Mouse (Mus musculus) forebrain, embryonic 11.5 days (tissue): Measurements from ENCODE around the gene H1f0. TPM values are rescaled to one million over a fixed set of nuclear protein-coding genes. Genes with fewer than 3 reads are reported as not detected.

Source experiments
- ATAC-seq: fragments of 200-750 bp; cut with Nextera tagmentation; replicated peaks from 2 replicates; pipeline ENCODE4 v1.8.0; 2017; ENCODE audit warnings: moderate TSS enrichment; ENCODE audit not compliant: low FRiP score
- DNase-seq: peaks from one replicate; pipeline ENCODE4 v3.0.0-alpha.2; 2017; ENCODE audit warnings: low spot score
- H3K27ac ChIP-seq: fragments of 300-500 bp; sonication (generic); 2 replicates; pipeline ENCODE4 v1.5.1; 2014; ENCODE audit warnings: low read depth, low read length
- H3K27me3 ChIP-seq: fragments of 300-500 bp; sonication (generic); 2 replicates; pipeline ENCODE4 v1.6.1; 2014; ENCODE audit warnings: mild to moderate bottlenecking, low read length, mixed read lengths; ENCODE audit not compliant: control insufficient read depth, insufficient read depth
- H3K36me3 ChIP-seq: fragments of 300-500 bp; sonication (generic); 2 replicates; pipeline ENCODE4 v1.6.1; 2014; ENCODE audit warnings: mild to moderate bottlenecking, low read length, moderate library complexity, mixed read lengths; ENCODE audit not compliant: control insufficient read depth, insufficient read depth
- H3K4me1 ChIP-seq: fragments of 300-500 bp; sonication (generic); replicated peaks from 2 replicates; pipeline ENCODE4 v1.6.1; 2014; ENCODE audit warnings: low read length, mixed read lengths; ENCODE audit not compliant: control insufficient read depth, insufficient read depth
- H3K4me2 ChIP-seq: fragments of 300-500 bp; sonication (generic); 2 replicates; pipeline ENCODE4 v1.6.1; 2014; ENCODE audit warnings: low read depth, mild to moderate bottlenecking, low read length, moderate library complexity, mixed read lengths; ENCODE audit not compliant: severe bottlenecking
- H3K4me3 ChIP-seq: fragments of 300-500 bp; sonication (generic); 2 replicates; pipeline ENCODE4 v1.5.1; 2014; ENCODE audit warnings: low read depth, low read length
- H3K9ac ChIP-seq: fragments of 300-500 bp; sonication (generic); 2 replicates; pipeline ENCODE4 v1.6.1; 2014; ENCODE audit warnings: low read length
- H3K9me3 ChIP-seq: fragments of 300-500 bp; sonication (generic); 2 replicates; pipeline ENCODE4 v1.6.1; 2016; ENCODE audit warnings: low read length, mixed read lengths; ENCODE audit not compliant: control insufficient read depth
- WGBS: fragments of 180-500 bp; shearing (Covaris S2); extraction: QIAGEN DNeasy Blood & Tissue Kit; methylation state at CpG from one replicate; pipeline ENCODE4 v1.1.7; 2014; 5-methylcytosine and 5-hydroxymethylcytosine counted together
- polyA plus RNA-seq: library from polyadenylated mRNA; unstranded; fragments of >200 nt; fragmentation: Nextera tagmentation; extraction: Ambion mirVana; gene quantifications from 2 replicates; pipeline ENCODE4 v1.2.1, GENCODE M21; 2014

H1f0 gene
- polyA plus RNA-seq, result 349 and 396 TPM in 2 replicates

GRCm38 (mm10) chr15:79028237-79028738 lies at the start of gene H1f0:
Gene H1f0 (plus strand): TSS chr15:79028450.
- Histone ChIP-seq H3K4me3 (peak within 1 kb of the TSS; percentile 72), H3K4me1 (peaks cover 16% of the 10 kb centered on the region; the same call in 1 of the 2 replicates), H3K4me2 (peak within 1 kb of the TSS; percentile 97), H3K27ac (peak within 1 kb of the TSS; percentile 86), H3K9ac (peak within 1 kb of the TSS; percentile 100), H3K27me3 (peaks cover 2% of the 10 kb centered on the region; the same call in 1 of the 2 replicates), H3K9me3 (no peaks in the 10 kb centered on the region), H3K36me3 (no peaks in the 10 kb centered on the region)
- ATAC-seq (peak; percentile 85), DNase-seq (peak; percentile 98)
- WGBS, result under 1% methylated on average over 58 of the region's 58 CpGs

- no peak overlapping the region for H3K27ac ChIP-seq
- H3K27me3 ChIP-seq, result no peaks in the 10 kb centered on the region
- ATAC-seq (no peak), DNase-seq (no peak)
- H3K4me3 ChIP-seq, result no peak overlapping the region
- H3K36me3 ChIP-seq, result no peaks in the 10 kb centered on the region
- H3K4me1 ChIP-seq, result peaks cover 9% of the 10 kb centered on the region; the same call in 1 of the 2 replicates
- no peak overlapping the region for H3K4me2 ChIP-seq
- no peak overlapping the region; the same call in 1 of the 2 replicates for H3K9ac ChIP-seq
- no peaks in the 10 kb centered on the region for H3K9me3 ChIP-seq
- WGBS, result 33% methylated on average over 4 of the region's 4 CpGs
Observed at GRCm38 (mm10) chr15:78978875-78979274, 49.4 kb upstream of the H1f0 start.

GRCm38 (mm10) chr15:78980084-78980483 lies 48.2 kb upstream of the H1f0 start:
- H3K4me2 ChIP-seq, result no peak overlapping the region
- DNase-seq (no peak), ATAC-seq (no peak)
- peaks cover 9% of the 10 kb centered on the region; the same call in 1 of the 2 replicates for H3K4me1 ChIP-seq
- H3K4me3 ChIP-seq, result no peak overlapping the region
- H3K27ac ChIP-seq, result no peak overlapping the region
- no peaks in the 10 kb centered on the region for H3K36me3 ChIP-seq
- no peaks in the 10 kb centered on the region for H3K27me3 ChIP-seq
- 0 out of 2 replicates have a peak overlapping the region, but pooled peaks have one; percentile 12 for H3K9ac ChIP-seq
- WGBS, result 89% methylated on average over 4 of the region's 4 CpGs
- no peaks in the 10 kb centered on the region for H3K9me3 ChIP-seq

DNA sequence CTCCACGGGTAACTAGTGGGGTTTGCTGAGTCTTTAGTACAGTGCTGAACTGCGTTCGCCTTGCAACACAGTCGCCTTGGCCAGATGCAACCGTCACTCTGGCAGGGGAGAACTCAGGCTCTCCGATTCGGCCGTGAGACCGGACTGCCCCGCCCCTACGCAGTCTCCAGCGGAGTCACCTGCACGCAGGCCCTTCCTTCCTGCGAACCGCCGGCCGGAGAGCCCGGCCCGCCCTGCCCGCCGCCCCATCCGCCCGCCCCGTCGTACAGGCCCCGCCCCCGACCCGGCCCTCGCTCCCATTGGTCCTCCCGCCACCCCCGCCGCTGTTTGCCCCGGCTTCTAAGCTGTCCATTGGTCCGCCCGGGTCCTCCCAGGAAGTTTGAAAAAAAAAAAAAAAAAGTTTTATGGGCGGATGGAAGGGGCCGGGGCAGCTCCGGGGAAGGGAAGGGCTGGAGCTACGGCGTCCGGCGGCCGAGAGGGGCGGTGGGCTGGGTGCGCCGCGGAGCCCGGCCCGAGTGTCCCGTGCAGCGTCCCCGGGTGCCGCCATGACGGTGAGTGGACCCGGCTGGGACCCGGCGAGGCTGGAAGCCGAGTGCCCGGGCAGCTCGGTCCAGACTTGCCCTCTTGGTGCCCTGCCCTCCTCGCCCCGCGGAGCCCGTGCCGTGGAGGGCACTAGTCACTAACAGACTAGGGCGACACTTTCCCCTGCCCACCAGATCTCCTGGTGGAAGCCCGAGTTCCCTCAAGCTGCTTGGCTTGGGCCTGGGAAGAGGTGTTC lies 45.4 kb upstream of the H1f0 start:
- Histone ChIP-seq H3K4me1 (peaks cover 9% of the 10 kb centered on the region; the same call in 1 of the 2 replicates), H3K9me3 (no peaks in the 10 kb centered on the region), H3K36me3 (no peaks in the 10 kb centered on the region), H3K4me2 (peak overlapping the region; percentile 88), H3K4me3 (peak overlapping the region; percentile 87), H3K27ac (peak overlapping the region; percentile 51), H3K27me3 (no peaks in the 10 kb centered on the region), H3K9ac (peak overlapping the region; percentile 71)
- ATAC-seq (peak; percentile 86), DNase-seq (peak; percentile 98)
- WGBS, result 1% methylated on average over 54 of the region's 67 CpGs

- no peaks in the 10 kb centered on the region for H3K9me3 ChIP-seq
- ATAC-seq, result peak; percentile 68
Observed at GRCm38 (mm10) chr15:78983436-78984285, 44.6 kb upstream of the H1f0 start.

DNA sequence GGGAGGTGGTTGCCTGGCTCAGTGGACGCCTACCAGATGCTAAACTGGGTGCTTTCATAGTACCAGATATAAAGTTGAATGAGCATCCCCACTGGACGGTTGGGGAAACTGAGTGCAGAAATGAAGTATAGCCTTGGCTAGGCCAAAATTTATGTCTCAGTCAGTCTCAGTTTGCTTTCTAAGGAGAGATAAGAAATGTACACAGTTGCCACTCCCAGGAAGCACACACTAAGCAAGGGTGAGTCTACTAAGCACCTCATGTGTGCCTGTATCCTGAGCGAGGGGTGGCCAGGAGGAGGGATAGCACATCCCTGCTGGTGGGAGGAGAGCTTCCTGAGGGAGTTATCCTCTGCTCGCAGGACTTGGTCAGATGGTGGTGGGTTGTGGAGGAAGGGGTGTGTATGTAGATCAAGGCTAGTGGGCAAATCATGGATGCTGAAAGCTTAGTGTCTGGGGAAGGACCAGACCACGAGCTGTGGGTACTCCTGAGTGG lies 43.9 kb upstream of the H1f0 start:
- no peak overlapping the region for H3K27ac ChIP-seq
- no peaks in the 10 kb centered on the region; the same call in 1 of the 2 replicates for H3K36me3 ChIP-seq
- WGBS, result 40% methylated on average over 5 of the region's 5 CpGs
- peak overlapping the region; percentile 88 for H3K4me2 ChIP-seq
- no peak overlapping the region for H3K9ac ChIP-seq
- no peaks in the 10 kb centered on the region for H3K27me3 ChIP-seq
- no peaks in the 10 kb centered on the region for H3K9me3 ChIP-seq
- H3K4me3 ChIP-seq, result peak overlapping the region; percentile 87
- H3K4me1 ChIP-seq, result peaks cover 9% of the 10 kb centered on the region; the same call in 1 of the 2 replicates
- no peak for ATAC-seq
- DNase-seq, result no peak

More at GRCm38 (mm10) chr15:78983436-78984285, 44.6 kb upstream of the H1f0 start:
- Histone ChIP-seq H3K36me3 (no peaks in the 10 kb centered on the region; the same call in 1 of the 2 replicates), H3K27ac (peak overlapping the region; percentile 51), H3K4me1 (peaks cover 9% of the 10 kb centered on the region; the same call in 1 of the 2 replicates), H3K4me3 (peak overlapping the region; percentile 87), H3K27me3 (no peaks in the 10 kb centered on the region), H3K4me2 (peak overlapping the region; percentile 88), H3K9ac (peak overlapping the region; percentile 71)
- peak; percentile 78 for DNase-seq
- WGBS, result 2% methylated on average over 21 of the region's 21 CpGs

- Histone ChIP-seq H3K4me2 (no peak overlapping the region), H3K36me3 (peaks cover 3% of the 10 kb centered on the region; the same call in 1 of the 2 replicates), H3K9me3 (no peaks in the 10 kb centered on the region), H3K4me1 (peaks cover 9% of the 10 kb centered on the region; the same call in 1 of the 2 replicates), H3K27me3 (no peaks in the 10 kb centered on the region), H3K4me3 (no peak overlapping the region), H3K27ac (no peak overlapping the region), H3K9ac (no peak overlapping the region)
- ATAC-seq, result no peak
- 60% methylated on average over 11 of the region's 11 CpGs for WGBS
- no peak for DNase-seq
Observed at GRCm38 (mm10) chr15:78986536-78987220, 41.6 kb upstream of the H1f0 start.
